Mouse (Mus musculus) limb, embryonic 10.5 days (tissue): ENCODE results near the gene Plppr5. TPM values are rescaled to one million over a fixed set of nuclear protein-coding genes. Genes with fewer than 3 reads are reported as not detected.

Source experiments
- DNase-seq: peaks from one replicate; pipeline ENCODE4 v3.0.0-alpha.2; 2017; ENCODE audit warnings: low spot score
- H3K27ac ChIP-seq: fragments of 300-500 bp; sonication (generic); 2 replicates; pipeline ENCODE4 v1.5.1; 2016; ENCODE audit warnings: mild to moderate bottlenecking
- H3K27me3 ChIP-seq: fragments of 300-500 bp; sonication (generic); 2 replicates; pipeline ENCODE4 v1.6.1; 2016; ENCODE audit warnings: low read depth, mild to moderate bottlenecking; ENCODE audit not compliant: poor library complexity, severe bottlenecking
- H3K36me3 ChIP-seq: fragments of 300-500 bp; sonication (generic); 2 replicates; pipeline ENCODE4 v1.6.1; 2016; ENCODE audit warnings: mild to moderate bottlenecking, moderate library complexity
- H3K4me1 ChIP-seq: fragments of 300-500 bp; sonication (generic); 2 replicates; pipeline ENCODE4 v1.6.1; 2016
- H3K4me3 ChIP-seq: fragments of 300-500 bp; sonication (generic); 2 replicates; pipeline ENCODE4 v1.5.1; 2016; ENCODE audit warnings: mild to moderate bottlenecking, moderate library complexity
- H3K9me3 ChIP-seq: fragments of 300-500 bp; sonication (generic); replicated peaks from 2 replicates; pipeline ENCODE4 v1.6.1; 2016; ENCODE audit warnings: mild to moderate bottlenecking
- WGBS: fragments of 180-500 bp; shearing (Covaris S2); methylation state at CpG from one replicate; pipeline ENCODE4 v1.1.7; 2016; 5-methylcytosine and 5-hydroxymethylcytosine counted together
- polyA plus RNA-seq: library from polyadenylated mRNA; unstranded; fragments of >200 nt; fragmentation: Nextera tagmentation; extraction: Ambion mirVana; gene quantifications from 2 replicates; pipeline ENCODE4 v1.2.1, GENCODE M21; 2016

The Plppr5 gene
- 0.04 TPM in 1 of 2 replicates, not detected in the other for polyA plus RNA-seq

DNA sequence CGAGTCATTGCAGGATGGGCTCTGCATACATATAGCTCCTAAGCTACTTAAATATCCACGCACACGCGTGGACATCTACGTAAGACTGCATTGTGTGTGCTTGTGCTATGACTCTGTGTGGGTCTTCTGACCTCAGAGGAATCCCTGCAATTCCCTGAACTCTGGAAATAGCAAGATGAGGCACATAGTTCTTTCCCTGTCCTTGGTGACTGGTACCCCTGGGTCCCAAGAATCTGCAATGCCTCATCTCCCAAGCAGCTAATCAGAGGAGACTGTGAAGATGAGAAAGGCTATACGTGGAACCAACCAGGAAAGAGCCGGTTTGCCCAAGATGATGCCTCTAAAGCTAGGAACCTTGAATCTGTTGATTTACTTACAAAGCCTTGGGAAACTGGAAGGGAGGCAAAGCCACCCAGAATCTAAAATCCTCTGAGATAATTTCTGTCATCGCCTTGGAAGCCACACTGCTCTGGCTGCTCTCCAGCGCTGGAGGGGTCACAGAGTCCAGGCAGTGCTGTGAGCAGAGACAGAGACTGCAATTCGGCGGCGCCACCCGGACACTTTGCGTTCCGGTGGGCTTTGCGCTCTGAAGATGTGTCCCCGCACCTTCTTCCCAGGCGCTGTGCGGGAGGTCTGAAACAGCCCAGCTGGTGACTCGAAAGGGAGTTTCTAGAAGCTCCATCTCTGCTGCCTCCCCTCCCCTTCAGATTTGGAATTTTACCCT, at the start of gene Plppr5:
Plppr5 (plus strand) TSS at position 308 of the 724 bp plus-strand sequence.
- H3K27me3 ChIP-seq: peaks cover 50% of the 10 kb centered on the region
- H3K9me3 ChIP-seq: no peaks in the 10 kb centered on the region
- peak within 1 kb of the TSS; percentile 74 for H3K27ac ChIP-seq
- peak within 1 kb of the TSS; percentile 69 for H3K4me3 ChIP-seq
- H3K36me3 ChIP-seq: no peaks in the 10 kb centered on the region
- no peak for DNase-seq
- WGBS: 25% methylated on average over 20 of the region's 20 CpGs
- H3K4me1 ChIP-seq: peaks cover 11% of the 10 kb centered on the region

GRCm38 (mm10) chr3:117549899-117550298, 24.7 kb upstream of the Plppr5 start:
- Histone ChIP-seq H3K36me3 (no peaks in the 10 kb centered on the region), H3K9me3 (no peaks in the 10 kb centered on the region)

DNA sequence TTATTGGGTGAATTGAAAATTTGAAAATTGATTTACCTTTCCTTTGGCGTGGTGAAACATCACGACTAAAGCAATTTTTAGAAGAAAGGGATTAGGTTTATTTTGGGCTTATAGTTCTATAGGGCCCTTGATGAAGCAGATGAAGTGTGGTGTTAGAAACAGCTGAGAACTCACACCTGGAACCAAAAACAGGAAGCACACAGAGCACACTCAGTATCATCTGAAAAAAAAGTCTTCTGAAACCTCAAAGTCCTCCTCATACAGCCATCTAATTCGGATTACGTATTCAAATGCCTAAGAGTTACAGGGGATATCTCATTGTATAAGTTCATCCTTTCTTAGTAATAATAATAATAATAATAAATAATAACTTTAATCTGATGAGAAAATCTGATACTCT, 24.1 kb upstream of the Plppr5 start:
- Histone ChIP-seq H3K4me1 (no peaks in the 10 kb centered on the region), H3K9me3 (no peaks in the 10 kb centered on the region), H3K36me3 (no peaks in the 10 kb centered on the region), H3K27ac (no peak overlapping the region), H3K4me3 (no peak overlapping the region), H3K27me3 (no peaks in the 10 kb centered on the region)
- WGBS: 91% methylated on average over 4 of the region's 4 CpGs
- no peak for DNase-seq

More at GRCm38 (mm10) chr3:117549899-117550298, 24.7 kb upstream of the Plppr5 start:
- Histone ChIP-seq H3K27ac (no peak overlapping the region), H3K4me3 (no peak overlapping the region), H3K4me1 (no peaks in the 10 kb centered on the region), H3K27me3 (no peaks in the 10 kb centered on the region)
- DNase-seq: no peak
- WGBS: 91% methylated on average over 5 of the region's 5 CpGs

GRCm38 (mm10) chr3:117556972-117557371, 17.7 kb upstream of the Plppr5 start:
- H3K36me3 ChIP-seq: no peaks in the 10 kb centered on the region
- no peaks in the 10 kb centered on the region for H3K27me3 ChIP-seq
- WGBS: 45% methylated on average over 1 of the region's 1 CpGs
- no peaks in the 10 kb centered on the region for H3K9me3 ChIP-seq
- no peak for DNase-seq
- no peak overlapping the region for H3K4me3 ChIP-seq
- no peaks in the 10 kb centered on the region for H3K4me1 ChIP-seq
- no peak overlapping the region for H3K27ac ChIP-seq

- peak; percentile 64 for DNase-seq
- H3K27ac ChIP-seq: peak overlapping the region; percentile 74
- H3K4me1 ChIP-seq: peaks cover 11% of the 10 kb centered on the region
- no peaks in the 10 kb centered on the region for H3K9me3 ChIP-seq
- H3K4me3 ChIP-seq: peak overlapping the region; percentile 69
- WGBS: under 1% methylated on average over 73 of the region's 74 CpGs
- peaks cover 50% of the 10 kb centered on the region for H3K27me3 ChIP-seq
- H3K36me3 ChIP-seq: no peaks in the 10 kb centered on the region
These were observed 754 bp downstream of the Plppr5 start for GRCm38 (mm10) chr3:117575253-117575927.

DNA sequence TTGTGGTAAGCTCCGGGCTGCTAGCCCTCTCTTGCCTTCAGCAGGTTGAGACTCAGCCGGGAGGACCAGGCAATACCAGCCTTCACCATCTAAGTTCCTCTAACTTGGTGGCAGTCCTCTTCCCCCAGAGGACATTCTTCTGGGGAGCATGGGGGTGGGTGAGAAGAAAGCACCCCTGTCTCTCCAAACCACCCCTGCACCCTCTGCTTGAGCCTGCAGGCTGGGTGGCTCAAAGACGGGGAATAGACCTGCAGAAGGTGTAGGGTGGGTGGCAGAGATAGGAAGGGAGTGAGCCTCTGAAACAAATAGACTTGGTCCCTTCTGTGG, 1.3 kb downstream of the Plppr5 start:
- Histone ChIP-seq H3K27me3 (peaks cover 50% of the 10 kb centered on the region), H3K9me3 (no peaks in the 10 kb centered on the region), H3K4me1 (peaks cover 11% of the 10 kb centered on the region), H3K36me3 (no peaks in the 10 kb centered on the region), H3K4me3 (peak overlapping the region; percentile 69), H3K27ac (peak overlapping the region; percentile 74; the same call in 1 of the 2 replicates)
- WGBS: 20% methylated on average over 3 of the region's 3 CpGs
- DNase-seq: no peak

- H3K4me3 ChIP-seq: no peak overlapping the region
- peaks cover 50% of the 10 kb centered on the region for H3K27me3 ChIP-seq
- DNase-seq: no peak
- no peak overlapping the region for H3K27ac ChIP-seq
- H3K4me1 ChIP-seq: peaks cover 11% of the 10 kb centered on the region
- no peaks in the 10 kb centered on the region for H3K9me3 ChIP-seq
- H3K36me3 ChIP-seq: no peaks in the 10 kb centered on the region
- WGBS: 96% methylated on average over 2 of the region's 2 CpGs
These were observed 2.7 kb downstream of the Plppr5 start for GRCm38 (mm10) chr3:117577349-117577748.

DNA sequence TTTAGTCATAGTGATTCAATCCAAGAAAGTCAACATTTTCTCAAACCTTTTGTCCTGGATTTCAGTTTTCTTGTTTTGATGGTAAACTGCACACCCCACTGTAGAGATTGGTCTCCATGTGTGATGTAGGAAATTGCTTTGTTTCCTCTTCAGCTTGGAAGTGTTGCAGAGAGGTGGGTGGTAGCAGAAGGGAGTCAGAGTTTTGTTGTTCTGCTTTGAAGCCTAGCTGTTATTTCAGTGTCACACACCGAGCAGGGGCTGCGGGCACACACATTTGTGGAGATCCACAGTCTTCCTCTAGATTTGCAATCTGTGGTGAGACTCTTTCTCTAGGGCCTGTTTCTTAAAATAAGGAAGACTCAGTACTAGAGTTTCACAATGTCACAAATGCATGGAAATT, 8.0 kb downstream of the Plppr5 start:
- Histone ChIP-seq H3K27me3 (no peaks in the 10 kb centered on the region; the same call in 1 of the 2 replicates), H3K36me3 (no peaks in the 10 kb centered on the region), H3K4me1 (no peaks in the 10 kb centered on the region), H3K27ac (no peak overlapping the region), H3K4me3 (no peak overlapping the region), H3K9me3 (no peaks in the 10 kb centered on the region)
- 74% methylated on average over 2 of the region's 2 CpGs for WGBS
- DNase-seq: no peak

DNA sequence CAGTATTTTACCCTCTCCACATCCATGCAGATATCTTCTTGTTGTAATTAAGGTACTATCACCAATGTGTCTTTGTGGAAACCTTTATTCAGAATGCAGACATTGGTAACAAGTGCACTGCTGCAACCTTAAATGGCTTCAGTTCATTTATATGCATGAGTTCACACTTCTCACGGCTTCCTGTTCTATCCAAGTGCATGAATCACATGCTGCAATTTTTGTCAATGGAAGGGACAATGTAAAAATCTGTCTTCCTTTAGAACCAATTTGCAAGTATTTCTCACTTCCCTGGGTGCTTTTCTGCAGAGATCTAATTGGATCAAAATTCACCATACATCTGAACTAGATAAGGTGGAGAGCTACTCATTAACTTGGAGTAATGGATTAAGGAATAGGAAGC, 27.8 kb downstream of the Plppr5 start:
- no peaks in the 10 kb centered on the region for H3K4me1 ChIP-seq

DNA sequence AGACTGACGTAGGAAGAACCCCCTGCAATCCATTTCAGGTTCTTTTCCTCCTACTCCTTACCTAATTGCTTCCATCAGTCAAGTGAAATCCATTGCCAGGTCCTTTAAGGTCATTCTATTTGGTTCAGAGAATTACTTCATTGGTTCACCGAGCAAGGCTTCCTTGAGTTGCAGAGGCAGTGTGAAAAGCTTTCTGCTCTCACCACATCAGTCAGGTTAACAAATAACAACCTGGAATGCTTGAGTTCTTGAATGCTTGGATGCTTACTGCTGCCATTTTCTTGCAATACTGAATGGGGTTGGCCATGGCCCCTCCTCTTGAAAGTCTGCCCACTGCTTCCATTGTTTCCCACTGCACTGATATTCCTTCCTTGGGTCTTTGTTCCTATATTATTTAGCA, 28.8 kb downstream of the Plppr5 start:
- no peak overlapping the region for H3K27ac ChIP-seq
- H3K36me3 ChIP-seq: no peaks in the 10 kb centered on the region
- 65% methylated on average over 2 of the region's 2 CpGs for WGBS
- DNase-seq: no peak
- H3K27me3 ChIP-seq: no peaks in the 10 kb centered on the region
- H3K4me3 ChIP-seq: no peak overlapping the region
- H3K9me3 ChIP-seq: no peaks in the 10 kb centered on the region
- H3K4me1 ChIP-seq: no peaks in the 10 kb centered on the region

More for the DNA sequence above, 27.8 kb downstream of the Plppr5 start:
- H3K4me3 ChIP-seq: no peak overlapping the region
- WGBS: 89% methylated on average over 1 of the region's 1 CpGs
- no peaks in the 10 kb centered on the region for H3K27me3 ChIP-seq
- no peaks in the 10 kb centered on the region for H3K36me3 ChIP-seq
- no peak overlapping the region for H3K27ac ChIP-seq
- no peaks in the 10 kb centered on the region for H3K9me3 ChIP-seq
- no peak for DNase-seq

- Histone ChIP-seq H3K36me3 (no peaks in the 10 kb centered on the region), H3K9me3 (no peaks in the 10 kb centered on the region), H3K27ac (no peak overlapping the region), H3K4me1 (no peaks in the 10 kb centered on the region), H3K4me3 (no peak overlapping the region), H3K27me3 (no peaks in the 10 kb centered on the region)
- DNase-seq: no peak
These were observed 31.7 kb downstream of the Plppr5 start for GRCm38 (mm10) chr3:117606383-117606782.

DNA sequence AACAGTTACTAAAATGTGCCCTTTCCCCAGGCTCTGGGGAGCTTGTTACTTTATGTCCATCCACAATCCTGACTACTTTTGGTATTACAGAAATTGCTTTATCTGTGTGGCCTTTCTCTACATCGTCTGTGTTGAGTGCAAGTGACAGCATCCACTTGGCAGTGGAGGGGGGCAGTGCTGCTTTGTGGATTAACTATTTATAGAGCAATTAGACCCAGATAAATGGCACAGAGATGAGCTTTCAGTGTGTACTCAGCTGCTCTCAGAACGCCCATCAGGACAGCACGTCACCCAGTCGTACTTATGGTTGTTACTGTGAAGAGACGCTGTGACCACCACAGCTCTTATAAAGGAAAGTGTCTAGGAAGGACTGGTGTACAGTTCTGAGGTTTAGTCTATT, 36.8 kb downstream of the Plppr5 start:
- DNase-seq: no peak
- Histone ChIP-seq H3K27me3 (no peaks in the 10 kb centered on the region), H3K9me3 (no peaks in the 10 kb centered on the region), H3K4me3 (no peak overlapping the region), H3K4me1 (no peaks in the 10 kb centered on the region), H3K36me3 (no peaks in the 10 kb centered on the region), H3K27ac (no peak overlapping the region)
- 83% methylated on average over 5 of the region's 5 CpGs for WGBS

- no peaks in the 10 kb centered on the region for H3K27me3 ChIP-seq
- H3K27ac ChIP-seq: no peak overlapping the region
- no peak overlapping the region for H3K4me3 ChIP-seq
- H3K9me3 ChIP-seq: no peaks in the 10 kb centered on the region
- 74% methylated on average over 1 of the region's 1 CpGs for WGBS
- no peaks in the 10 kb centered on the region for H3K4me1 ChIP-seq
- DNase-seq: no peak
- no peaks in the 10 kb centered on the region for H3K36me3 ChIP-seq
These were observed 40.2 kb downstream of the Plppr5 start for GRCm38 (mm10) chr3:117614856-117615255.
